Mouse (Mus musculus): Measurements from ENCODE around the gene Dgcr2.

Dgcr2 gene

GRCm38 (mm10) chr16:17911052-17911595 lies 12.8 kb upstream of the Dgcr2 start, which contains the start of gene Ess2:
Ess2 (minus strand) TSS chr16:17911348.
- DNase-seq (ENCODE audit: low read depth, low spot score) = peak; percentile 96

- no peak for DNase-seq (ENCODE audit: low read depth, low spot score)
These were observed 2.3 kb downstream of the Dgcr2 start for GRCm38 (mm10) chr16:17896091-17896490.

GRCm38 (mm10) chr16:17893923-17894322 lies 4.4 kb downstream of the Dgcr2 start, which contains the start of gene Tssk1:
Tssk1 (plus strand) TSS chr16:17894223.
- no peak for DNase-seq (ENCODE audit: low read depth, low spot score)

- DNase-seq (ENCODE audit: low read depth, low spot score) = no peak
These were observed 5.8 kb downstream of the Dgcr2 start for GRCm38 (mm10) chr16:17892606-17893005.

- peak; percentile 96 for DNase-seq (ENCODE audit: low read depth, low spot score)
These were observed 6.8 kb downstream of the Dgcr2 start, which contains the start of gene Gm20518 for GRCm38 (mm10) chr16:17891567-17891959. Gm20518 (minus strand) TSS chr16:17891671.

- no peak for DNase-seq (ENCODE audit: low read depth, low spot score)
These were observed 7.3 kb downstream of the Dgcr2 start for GRCm38 (mm10) chr16:17890917-17891566.

- no peak for DNase-seq (ENCODE audit: low read depth, low spot score)
These were observed 8.0 kb downstream of the Dgcr2 start for GRCm38 (mm10) chr16:17890342-17890727.

- DNase-seq (ENCODE audit: low read depth, low spot score) = no peak
These were observed 8.5 kb downstream of the Dgcr2 start for GRCm38 (mm10) chr16:17889689-17890341.

- DNase-seq (ENCODE audit: low read depth, low spot score) = no peak
These were observed 14.2 kb downstream of the Dgcr2 start for GRCm38 (mm10) chr16:17884116-17884515.

- no peak for DNase-seq (ENCODE audit: low read depth, low spot score)
These were observed 16.2 kb downstream of the Dgcr2 start for GRCm38 (mm10) chr16:17882196-17882595.

GRCm38 (mm10) chr16:17879571-17879970 lies 18.8 kb downstream of the Dgcr2 start:
- no peak for DNase-seq (ENCODE audit: low read depth, low spot score)

GRCm38 (mm10) chr16:17876096-17876495 lies 22.3 kb downstream of the Dgcr2 start:
- no peak for DNase-seq (ENCODE audit: low read depth, low spot score)

GRCm38 (mm10) chr16:17875174-17875573 lies 23.2 kb downstream of the Dgcr2 start:
- DNase-seq (ENCODE audit: low read depth, low spot score) = no peak

GRCm38 (mm10) chr16:17872995-17873394 lies 25.4 kb downstream of the Dgcr2 start:
- DNase-seq (ENCODE audit: low read depth, low spot score) = no peak

GRCm38 (mm10) chr16:17871248-17871647 lies 27.1 kb downstream of the Dgcr2 start:
- no peak for DNase-seq (ENCODE audit: low read depth, low spot score)

GRCm38 (mm10) chr16:17865770-17866169 lies 32.6 kb downstream of the Dgcr2 start:
- DNase-seq (ENCODE audit: low read depth, low spot score) = no peak

- no peak for DNase-seq (ENCODE audit: low read depth, low spot score)
These were observed 33.1 kb downstream of the Dgcr2 start for GRCm38 (mm10) chr16:17865293-17865692.

- peak; percentile 35 for DNase-seq (ENCODE audit: low read depth, low spot score)
These were observed 39.8 kb downstream of the Dgcr2 start for GRCm38 (mm10) chr16:17858592-17858991.

GRCm38 (mm10) chr16:17857157-17857556 lies 41.2 kb downstream of the Dgcr2 start:
- DNase-seq (ENCODE audit: low read depth, low spot score) = no peak

GRCm38 (mm10) chr16:17853263-17853662 lies 45.1 kb downstream of the Dgcr2 start:
- no peak for DNase-seq (ENCODE audit: low read depth, low spot score)

GRCm38 (mm10) chr16:17851860-17852259 lies 46.5 kb downstream of the Dgcr2 start:
- DNase-seq (ENCODE audit: low read depth, low spot score) = no peak

GRCm38 (mm10) chr16:17851331-17851730 lies 47.0 kb downstream of the Dgcr2 start:
- no peak for DNase-seq (ENCODE audit: low read depth, low spot score)

GRCm38 (mm10) chr16:17849486-17849885 lies 48.9 kb downstream of the Dgcr2 start:
- DNase-seq (ENCODE audit: low read depth, low spot score) = no peak
